Mouse (Mus musculus) midbrain, embryonic 10.5 days (tissue): ENCODE measurements around the gene Ccdc17. TPM values are rescaled to one million over a fixed set of nuclear protein-coding genes. Genes with fewer than 3 reads are reported as not detected.

Source experiments
- polyA plus RNA-seq: library from polyadenylated mRNA; unstranded; fragments of >200 nt; fragmentation: Nextera tagmentation; extraction: Ambion mirVana; gene quantifications from 2 replicates; pipeline ENCODE4 v1.2.1, GENCODE M21; 2016

Ccdc17 gene
- polyA plus RNA-seq, 1 experiment from 2014 or later, result 1.9 TPM

Other genes with a start within 250 kb of the Ccdc17 start
- 13.6 and 16.6 TPM in 2 replicates for gene Mast2, start 132.5 kb upstream of the Ccdc17 start, polyA plus RNA-seq
- 16.3 and 18.0 TPM in 2 replicates for gene Ipp, start 89.1 kb upstream of the Ccdc17 start, polyA plus RNA-seq
- 23.0 and 26.0 TPM in 2 replicates for gene Tmem69, start 40.7 kb upstream of the Ccdc17 start, polyA plus RNA-seq
- gene Gpbp1l1, start 39.0 kb upstream of the Ccdc17 start, polyA plus RNA-seq, result 26.8 and 28.6 TPM in 2 replicates
- gene Nasp, start 31.3 kb downstream of the Ccdc17 start, polyA plus RNA-seq, result 294 and 306 TPM in 2 replicates
- gene Akr1a1, start 55.0 kb downstream of the Ccdc17 start, polyA plus RNA-seq, result 529 and 547 TPM in 2 replicates
- gene Prdx1, start 88.9 kb downstream of the Ccdc17 start, polyA plus RNA-seq, result 1,189 and 1,392 TPM in 2 replicates
- gene Mmachc, start 111.8 kb downstream of the Ccdc17 start, polyA plus RNA-seq, result 42.0 and 47.1 TPM in 2 replicates
- 34.8 TPM in 2 replicates for gene Ccdc163, start 111.9 kb downstream of the Ccdc17 start, polyA plus RNA-seq
- 6.6 and 6.7 TPM in 2 replicates for gene Tesk2, start 124.3 kb downstream of the Ccdc17 start, polyA plus RNA-seq
- gene Toe1, start 211.0 kb downstream of the Ccdc17 start, polyA plus RNA-seq, result 38.8 and 40.9 TPM in 2 replicates
- 27.1 and 27.3 TPM in 2 replicates for gene Mutyh, start 211.1 kb downstream of the Ccdc17 start, polyA plus RNA-seq
- gene Hpdl, start 225.1 kb downstream of the Ccdc17 start, polyA plus RNA-seq, result 1.0 and 1.2 TPM in 2 replicates